Mouse (Mus musculus) lung, postnatal 0 days (tissue): ENCODE results near the gene Tada3.

Experiments used
- CTCF ChIP-seq: IDR thresholded peaks from 2 replicates; pipeline ENCODE4 v1.5.1; 2016; ENCODE audit warnings: antibody characterized with exemption, mild to moderate bottlenecking
- EP300 ChIP-seq: IDR thresholded peaks from 2 replicates; pipeline ENCODE4 v1.6.1; 2016; ENCODE audit warnings: antibody characterized with exemption, mild to moderate bottlenecking, control low read depth

GRCm38 (mm10) chr6:113331721-113332120 lies 46.0 kb downstream of the Tada3 start:
- no peak for TF ChIP-seq CTCF
- TF ChIP-seq EP300 = no peak
